Mouse (Mus musculus) ES-Bruce4 (cell line): ENCODE results near the gene Tnni3k.

ENCODE experiments used
- CTCF ChIP-seq: IDR thresholded peaks from one replicate; pipeline ENCODE4 v1.8.1; 2011; ENCODE audit warnings: low read depth, low read length
- EP300 ChIP-seq: IDR thresholded peaks from 2 replicates; pipeline ENCODE4 v1.6.1; 2011; ENCODE audit warnings: low read depth, low read length; ENCODE audit not compliant: insufficient read depth
- POLR2A ChIP-seq: IDR thresholded peaks from one replicate; pipeline ENCODE4 v1.8.1; 2011; ENCODE audit warnings: low read length; ENCODE audit not compliant: insufficient read depth

DNA sequence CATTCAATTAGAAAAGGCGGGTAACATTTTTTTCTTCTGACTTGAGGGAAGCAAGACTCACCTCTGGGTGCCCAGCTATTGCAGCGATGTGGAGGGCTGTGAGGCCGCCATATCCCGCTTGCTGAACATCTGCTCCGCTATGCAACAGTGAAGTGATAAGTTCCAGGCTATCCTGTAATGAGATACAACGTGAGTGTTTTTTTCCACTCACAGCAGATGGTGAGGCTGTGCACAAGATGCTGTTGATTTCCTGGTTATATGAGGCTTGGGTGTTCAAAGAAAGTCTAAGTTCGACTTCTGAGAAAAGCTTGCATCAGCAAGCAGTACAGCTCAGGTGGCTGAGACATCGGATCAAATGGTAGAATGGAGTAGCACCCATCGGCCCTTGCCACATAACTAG, 25.0 kb downstream of the Tnni3k start:
- TF ChIP-seq CTCF (no peak), POLR2A (no peak), EP300 (no peak)
